Mouse (Mus musculus) intestine, embryonic 15.5 days (tissue): ENCODE data around the gene Tmem151b. TPM values are rescaled to one million over a fixed set of nuclear protein-coding genes. Genes with fewer than 3 reads are reported as not detected.

Source experiments
- ATAC-seq: fragments of 200-750 bp; cut with Nextera tagmentation; 2 replicates; pipeline ENCODE4 v1.8.0; 2017; ENCODE audit warnings: moderate TSS enrichment, moderate library complexity
- H3K27ac ChIP-seq: fragments of 300-500 bp; sonication (generic); 2 replicates; pipeline ENCODE4 v1.5.1; 2015; ENCODE audit warnings: mild to moderate bottlenecking, inconsistent platforms
- H3K27me3 ChIP-seq: fragments of 300-500 bp; sonication (generic); replicated peaks from 2 replicates; pipeline ENCODE4 v1.6.1; 2015; ENCODE audit warnings: inconsistent platforms
- H3K36me3 ChIP-seq: fragments of 300-500 bp; sonication (generic); 2 replicates; pipeline ENCODE4 v1.6.1; 2015; ENCODE audit warnings: inconsistent platforms
- H3K4me1 ChIP-seq: fragments of 300-500 bp; sonication (generic); replicated peaks from 2 replicates; pipeline ENCODE4 v1.6.1; 2015; ENCODE audit warnings: inconsistent platforms
- H3K4me2 ChIP-seq: fragments of 300-500 bp; sonication (generic); replicated peaks from 2 replicates; pipeline ENCODE4 v1.6.1; 2015; ENCODE audit warnings: mild to moderate bottlenecking, inconsistent platforms
- H3K4me3 ChIP-seq: fragments of 300-500 bp; sonication (generic); replicated peaks from 2 replicates; pipeline ENCODE4 v1.5.1; 2015; ENCODE audit warnings: inconsistent platforms
- H3K9ac ChIP-seq: fragments of 300-500 bp; sonication (generic); 2 replicates; pipeline ENCODE4 v1.6.1; 2015; ENCODE audit warnings: inconsistent platforms
- H3K9me3 ChIP-seq: fragments of 300-500 bp; sonication (generic); 2 replicates; pipeline ENCODE4 v1.6.1; 2016; ENCODE audit warnings: inconsistent platforms
- WGBS: fragments of 180-500 bp; shearing (Covaris S2); methylation state at CpG from one replicate; pipeline ENCODE4 v1.1.7; 2015; 5-methylcytosine and 5-hydroxymethylcytosine counted together
- polyA plus RNA-seq: library from polyadenylated mRNA; unstranded; fragments of >200 nt; fragmentation: Nextera tagmentation; extraction: Ambion mirVana; gene quantifications from 2 replicates; pipeline ENCODE4 v1.2.1, GENCODE M21; 2015

The Tmem151b gene
- polyA plus RNA-seq, 1 experiment from 2014 or later = 2.7 TPM

- 65% methylated on average over 7 of the region's 7 CpGs for WGBS
- Histone ChIP-seq H3K4me2 (peak overlapping the region; percentile 86; the same call in 1 of the 2 replicates), H3K9ac (peak overlapping the region; percentile 8; the same call in 1 of the 2 replicates), H3K27me3 (peaks cover 8% of the 10 kb centered on the region), H3K4me1 (peaks cover 13% of the 10 kb centered on the region; the same call in 1 of the 2 replicates), H3K36me3 (no peaks in the 10 kb centered on the region), H3K9me3 (no peaks in the 10 kb centered on the region), H3K4me3 (0 out of 2 replicates have a peak overlapping the region, but pooled peaks have one; percentile 4), H3K27ac (no peak overlapping the region)
- no peak for ATAC-seq
Observed at GRCm38 (mm10) chr17:45557246-45557824, 7.9 kb upstream of the Tmem151b start.

GRCm38 (mm10) chr17:45556514-45557245, 7.2 kb upstream of the Tmem151b start:
- Histone ChIP-seq H3K36me3 (no peaks in the 10 kb centered on the region), H3K4me1 (peaks cover 15% of the 10 kb centered on the region; the same call in 1 of the 2 replicates), H3K4me2 (peak overlapping the region; percentile 86), H3K4me3 (peak overlapping the region; percentile 68), H3K27me3 (peaks cover 8% of the 10 kb centered on the region), H3K9ac (peak overlapping the region; percentile 60), H3K9me3 (no peaks in the 10 kb centered on the region), H3K27ac (no peak overlapping the region)
- 62% methylated on average over 3 of the region's 3 CpGs for WGBS
- no peak for ATAC-seq

- peaks cover 15% of the 10 kb centered on the region; the same call in 1 of the 2 replicates for H3K4me1 ChIP-seq
- no peaks in the 10 kb centered on the region for H3K9me3 ChIP-seq
- no peak for ATAC-seq
- peak overlapping the region; percentile 60 for H3K9ac ChIP-seq
- H3K27me3 ChIP-seq = peaks cover 8% of the 10 kb centered on the region
- H3K36me3 ChIP-seq = no peaks in the 10 kb centered on the region
- H3K4me3 ChIP-seq = peak overlapping the region; percentile 68
- no peak overlapping the region for H3K27ac ChIP-seq
- peak overlapping the region; percentile 86 for H3K4me2 ChIP-seq
- 3% methylated on average over 14 of the region's 14 CpGs for WGBS
Observed at GRCm38 (mm10) chr17:45556107-45556489, 6.6 kb upstream of the Tmem151b start.

DNA sequence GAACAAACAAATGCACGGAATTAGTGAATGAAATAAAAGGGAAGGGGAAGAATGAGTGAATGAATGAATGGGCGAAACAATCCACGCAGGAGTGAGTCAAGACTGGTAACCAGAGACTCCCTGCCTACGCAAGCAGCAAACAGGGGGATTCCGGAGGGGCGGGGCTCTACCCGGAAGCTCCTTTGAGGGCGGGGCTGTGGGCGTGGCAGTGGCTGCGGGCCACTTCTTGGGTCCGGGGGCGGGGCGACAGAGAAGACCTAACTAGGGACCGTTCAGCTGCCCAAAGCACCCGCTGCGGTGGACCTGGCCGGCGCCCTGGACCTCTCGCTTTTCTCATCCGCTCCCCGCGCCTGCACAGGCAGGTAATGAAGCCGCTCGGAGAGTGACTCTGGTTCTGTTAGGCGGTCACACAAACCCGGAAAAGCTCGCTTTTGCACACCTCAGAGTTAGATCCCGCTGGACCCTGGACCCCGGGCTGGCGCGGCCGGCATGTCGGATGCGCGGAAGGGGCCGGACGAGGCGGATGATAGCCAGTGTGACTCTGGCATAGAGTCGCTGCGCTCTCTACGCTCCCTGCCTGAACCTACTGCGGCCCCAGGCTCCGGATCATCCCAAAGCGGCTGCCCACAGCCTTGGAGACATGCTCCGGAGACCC, 6.1 kb upstream of the Tmem151b start, which contains the start of gene Nfkbie:
Gene Nfkbie (plus strand): TSS at position 252 of the 655 bp plus-strand sequence.
- Histone ChIP-seq H3K27me3 (peaks cover 8% of the 10 kb centered on the region), H3K9me3 (no peaks in the 10 kb centered on the region), H3K4me2 (peak within 1 kb of the TSS; percentile 86), H3K4me3 (peak within 1 kb of the TSS; percentile 68), H3K4me1 (peaks cover 15% of the 10 kb centered on the region; the same call in 1 of the 2 replicates), H3K27ac (0 out of 2 replicates have a peak within 1 kb of the TSS, but pooled peaks have one; percentile 23), H3K36me3 (no peaks in the 10 kb centered on the region), H3K9ac (peak within 1 kb of the TSS; percentile 60)
- WGBS = under 1% methylated on average over 45 of the region's 45 CpGs
- peak; percentile 92 for ATAC-seq

- WGBS = 32% methylated on average over 1 of the region's 1 CpGs
- H3K9me3 ChIP-seq = no peaks in the 10 kb centered on the region
- ATAC-seq = no peak
- no peak overlapping the region for H3K4me3 ChIP-seq
- no peak overlapping the region for H3K4me2 ChIP-seq
- H3K4me1 ChIP-seq = peaks cover 15% of the 10 kb centered on the region; the same call in 1 of the 2 replicates
- H3K27me3 ChIP-seq = peaks cover 8% of the 10 kb centered on the region
- no peaks in the 10 kb centered on the region for H3K36me3 ChIP-seq
- H3K9ac ChIP-seq = no peak overlapping the region
- H3K27ac ChIP-seq = no peak overlapping the region
Observed at GRCm38 (mm10) chr17:45554420-45554819, 4.9 kb upstream of the Tmem151b start.

DNA sequence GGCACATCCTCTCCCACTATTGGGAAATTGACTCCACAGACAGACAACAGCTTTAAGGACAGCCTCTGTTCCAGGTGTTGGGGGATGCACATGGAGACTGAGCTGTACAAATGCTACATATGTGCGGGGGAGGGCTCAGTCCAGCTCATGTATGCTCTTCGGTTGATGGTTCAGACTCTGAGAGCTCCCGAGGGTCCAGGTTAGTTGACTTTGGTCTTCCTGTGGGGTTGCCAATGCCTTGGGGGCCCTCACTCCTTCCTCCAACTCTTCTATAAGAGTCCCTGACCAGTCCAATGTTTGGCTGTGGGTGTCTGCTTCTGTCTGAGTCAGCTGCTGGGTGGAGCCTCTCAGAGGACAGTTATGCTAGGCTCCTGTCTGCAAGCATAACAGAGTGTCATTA, 3.6 kb upstream of the Tmem151b start:
- 81% methylated on average over 3 of the region's 3 CpGs for whole genome bisulfite sequencing
- peaks cover 20% of the 10 kb centered on the region for H3K27me3 ChIP-seq
- no peak for ATAC-seq

DNA sequence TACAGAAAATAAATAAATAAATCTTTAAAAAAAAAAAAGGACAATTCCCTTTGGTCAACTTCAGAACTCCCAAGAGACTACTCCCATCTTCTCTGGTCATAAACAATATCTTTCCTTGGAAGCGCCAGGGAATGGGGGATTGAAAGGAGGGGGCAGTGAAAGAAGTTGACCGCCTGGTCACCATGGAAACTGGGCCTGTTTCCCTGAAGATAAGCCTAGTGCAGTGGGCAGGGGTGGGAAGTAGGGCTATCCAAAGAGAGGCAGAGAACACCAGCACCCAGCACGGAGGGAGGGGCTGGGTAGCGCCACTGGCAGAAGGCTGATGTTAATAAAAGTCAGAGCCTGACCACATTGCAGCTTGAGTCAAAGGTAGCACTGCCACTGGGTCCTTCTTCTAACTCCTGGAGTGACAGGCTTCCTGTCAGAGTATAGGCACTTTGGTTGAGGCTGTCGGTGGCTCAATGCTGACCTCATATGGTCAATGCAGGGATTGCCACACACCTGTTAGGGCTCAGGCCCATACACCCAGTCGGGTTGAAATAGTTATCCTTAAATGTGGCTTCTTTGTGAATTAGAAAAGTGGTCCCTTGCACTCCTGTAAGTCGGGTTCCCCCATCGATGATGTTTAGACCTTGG, 2.5 kb upstream of the Tmem151b start:
- H3K4me2 ChIP-seq = no peak overlapping the region
- 0 out of 2 replicates have a peak, but pooled peaks have one; percentile 40 for ATAC-seq
- H3K27me3 ChIP-seq = peaks cover 28% of the 10 kb centered on the region
- H3K9me3 ChIP-seq = no peaks in the 10 kb centered on the region
- WGBS = 3% methylated on average over 8 of the region's 8 CpGs
- no peak overlapping the region for H3K27ac ChIP-seq
- no peak overlapping the region for H3K9ac ChIP-seq
- H3K4me1 ChIP-seq = peaks cover 12% of the 10 kb centered on the region; the same call in 1 of the 2 replicates
- H3K4me3 ChIP-seq = no peak overlapping the region
- no peaks in the 10 kb centered on the region for H3K36me3 ChIP-seq

More for the DNA sequence above, 3.6 kb upstream of the Tmem151b start:
- Histone ChIP-seq H3K4me2 (no peak overlapping the region), H3K9ac (no peak overlapping the region), H3K36me3 (no peaks in the 10 kb centered on the region), H3K9me3 (no peaks in the 10 kb centered on the region), H3K27ac (no peak overlapping the region), H3K4me3 (no peak overlapping the region), H3K4me1 (peaks cover 17% of the 10 kb centered on the region; the same call in 1 of the 2 replicates)

DNA sequence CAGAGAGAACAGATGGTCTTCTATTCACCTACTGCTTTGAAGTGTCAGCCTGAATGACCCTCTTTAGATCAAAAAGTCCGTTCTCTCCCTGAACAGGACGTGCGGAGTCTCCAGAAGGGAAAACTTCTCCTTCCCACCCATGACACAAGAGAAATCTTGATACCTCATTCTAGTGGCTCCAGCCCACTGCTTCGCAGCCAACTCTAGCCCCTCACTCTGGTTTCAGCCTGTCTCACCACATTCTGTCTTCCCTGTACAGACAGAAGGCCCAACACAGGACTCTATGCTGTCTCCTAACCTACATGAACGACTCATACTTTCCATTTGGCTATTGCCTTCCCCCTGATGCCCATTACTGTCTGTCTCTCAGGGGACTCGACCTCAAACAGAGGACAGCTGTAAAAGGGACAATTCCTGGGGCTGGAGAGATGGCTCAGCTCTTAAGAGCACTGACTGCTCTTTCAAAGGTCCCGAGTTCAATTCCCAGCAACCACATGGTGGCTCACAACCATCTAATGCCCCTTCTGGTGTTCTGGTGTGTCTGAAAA, 1.8 kb upstream of the Tmem151b start:
- 62% methylated on average over 7 of the region's 7 CpGs for WGBS
- Histone ChIP-seq H3K4me2 (no peak overlapping the region), H3K4me3 (no peak overlapping the region), H3K4me1 (peaks cover 10% of the 10 kb centered on the region; the same call in 1 of the 2 replicates), H3K9ac (no peak overlapping the region), H3K9me3 (no peaks in the 10 kb centered on the region), H3K27me3 (peaks cover 29% of the 10 kb centered on the region), H3K36me3 (no peaks in the 10 kb centered on the region), H3K27ac (no peak overlapping the region)
- no peak for ATAC-seq

DNA sequence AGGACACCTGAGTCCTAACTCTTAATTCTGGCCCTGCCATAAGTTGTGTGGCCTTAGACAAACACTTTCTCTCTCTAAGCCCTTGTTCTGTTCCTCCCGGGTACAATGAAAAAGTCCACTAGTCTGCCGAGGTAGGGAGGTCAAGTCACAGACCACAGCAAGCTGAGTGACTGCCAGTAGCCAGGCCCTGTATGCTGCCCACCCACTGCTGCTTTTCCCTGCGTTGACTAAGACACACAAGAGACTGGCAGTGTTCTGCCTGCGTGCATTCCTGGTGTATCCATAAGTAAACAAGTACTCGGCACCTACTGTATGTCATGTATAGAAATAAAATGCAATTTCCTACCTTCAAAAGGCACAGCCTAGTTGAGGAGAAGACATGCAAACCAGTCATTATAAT, 776 bp upstream of the Tmem151b start:
- H3K9me3 ChIP-seq = no peaks in the 10 kb centered on the region
- H3K27me3 ChIP-seq = peaks cover 40% of the 10 kb centered on the region
- H3K36me3 ChIP-seq = no peaks in the 10 kb centered on the region
- peaks cover 9% of the 10 kb centered on the region for H3K4me1 ChIP-seq
- H3K4me2 ChIP-seq = peak overlapping the region; percentile 94
- no peak for ATAC-seq
- H3K4me3 ChIP-seq = peak overlapping the region; percentile 70; the same call in 1 of the 2 replicates
- WGBS = 12% methylated on average over 5 of the region's 5 CpGs
- H3K9ac ChIP-seq = no peak overlapping the region
- H3K27ac ChIP-seq = no peak overlapping the region

DNA sequence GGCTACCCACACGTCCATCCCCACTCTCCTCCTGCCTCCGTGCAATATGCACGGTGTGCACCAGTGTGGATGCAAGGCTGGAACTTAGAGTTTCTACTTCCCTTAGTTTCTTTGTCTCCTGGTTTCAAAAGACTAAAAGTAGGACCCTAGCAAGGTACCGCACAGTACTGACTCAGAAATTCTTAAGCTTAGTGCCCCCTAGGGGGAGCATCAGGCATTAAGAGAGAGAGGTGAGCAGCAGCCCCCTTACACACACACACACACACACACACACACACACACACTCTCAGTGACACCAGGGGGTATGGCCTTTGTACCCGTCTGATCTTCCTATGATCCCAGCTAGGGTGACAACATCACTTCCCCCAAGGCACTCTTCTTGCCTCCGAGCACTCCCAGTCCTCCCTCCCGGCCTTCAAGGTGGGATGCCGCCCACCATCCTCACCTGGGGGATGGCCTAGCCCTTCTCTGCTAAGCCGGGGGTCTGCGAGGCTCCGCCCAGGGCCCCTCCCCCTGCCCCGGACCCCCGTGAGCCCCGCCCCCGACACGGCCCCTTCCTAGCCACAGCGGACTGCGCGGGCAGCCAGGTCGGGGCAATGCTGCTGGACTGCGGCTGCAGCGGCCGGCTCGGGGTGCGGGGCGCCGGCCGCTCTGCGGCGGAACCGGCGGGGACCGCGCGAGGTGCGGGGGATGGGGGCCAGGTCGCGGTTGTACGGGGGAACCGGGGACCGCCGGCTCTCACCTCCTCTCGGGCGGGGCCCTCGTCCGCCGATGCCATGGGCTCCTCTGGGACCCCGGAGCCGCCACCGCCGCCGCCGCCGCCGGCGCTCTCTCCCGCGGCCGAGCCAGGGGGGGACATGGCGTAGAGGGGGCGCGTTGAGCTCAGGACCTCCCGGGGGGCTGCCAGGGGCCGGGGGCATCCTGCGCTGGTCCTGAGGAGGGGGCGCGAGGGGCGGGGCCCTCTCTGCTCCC, 650 bp downstream of the Tmem151b start:
- peak overlapping the region; percentile 70 for H3K4me3 ChIP-seq
- ATAC-seq = peak; percentile 37
- peaks cover 54% of the 10 kb centered on the region for H3K27me3 ChIP-seq
- H3K4me1 ChIP-seq = peaks cover 23% of the 10 kb centered on the region
- H3K36me3 ChIP-seq = no peaks in the 10 kb centered on the region
- peak overlapping the region; percentile 63 for H3K9ac ChIP-seq
- 3% methylated on average over 54 of the region's 68 CpGs for WGBS
- peak overlapping the region; percentile 94 for H3K4me2 ChIP-seq
- H3K27ac ChIP-seq = no peak overlapping the region
- H3K9me3 ChIP-seq = no peaks in the 10 kb centered on the region
